Mouse (Mus musculus): ENCODE measurements at regions not wholly inside any gene's neighbourhood (a gene's known extent, or its start where the extent isn't known, plus 50 kb on each side); places are given as distances from the start of the nearest gene placed in this dataset.

DNA sequence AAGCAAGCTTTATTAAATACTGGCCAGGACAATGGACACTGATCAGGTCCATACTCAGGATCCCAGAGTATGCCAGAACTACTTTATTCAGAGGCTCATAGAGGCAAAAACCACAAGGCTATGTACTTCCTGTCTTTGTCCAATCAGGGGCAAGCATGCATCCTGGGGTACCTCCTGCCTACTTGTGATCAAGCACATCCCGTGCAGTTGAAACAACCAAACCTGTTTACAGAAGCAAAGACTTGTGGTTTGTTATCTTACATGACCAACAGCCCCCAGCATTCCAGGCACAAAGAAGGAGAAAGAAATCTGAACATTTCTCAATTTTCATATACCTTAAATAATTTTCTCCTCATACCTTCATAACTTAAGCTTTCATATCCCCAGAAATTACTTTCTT, 93.1 kb upstream of the Plcl2 start:
- TF ChIP-seq CTCF (IDR thresholded peaks at IDR 0.05; ENCODE audit: borderline replicate concordance, insufficient read depth, low read depth, low read length) (no peak), POLR2A (IDR thresholded peaks at IDR 0.05; ENCODE audit: borderline replicate concordance, insufficient read depth, low read length) (no peak)
